Comparison of ENCODE assay signal across 9 mouse cellular contexts in genomic region chr8:77132903-77133637, GRCm38 (mm10).
DNase-seq lines count a peak whose midpoint lies in the region; ATAC-seq and TF ChIP-seq lines count a peak whose summit lies in the region.
"Had no signal": no experiment of that assay in that cellular context is flagged by ENCODE, and none has a peak within 500 bp of the region (broad histone marks: within the 10 kb centered on the region; RNA-seq: fewer than 3 reads in every experiment).

No protein-coding gene starts in this region.

- peaks cover 8% of the 10 kb centered on the region; the same call in 1 of the 2 replicates for H3K9me3 ChIP-seq in limb, embryonic 13.5 days
- 0 out of 2 replicates have a peak, but pooled peaks cover 5% of the 10 kb centered on the region for H3K9me3 ChIP-seq in midbrain, embryonic 14.5 days (ENCODE audit: control insufficient read depth, low read length)

- peak overlapping the region; percentile 19 for H3K4me2 ChIP-seq in limb, embryonic 13.5 days (replicated peaks)
- H3K4me2 ChIP-seq in midbrain, embryonic 14.5 days (ENCODE audit: low read length) = no peak overlapping the region
- H3K4me2 ChIP-seq: neural tube, embryonic 13.5 days had no signal

- H3K79me2 ChIP-seq in C2C12 (ENCODE audit: control insufficient read depth, insufficient read depth) = no peaks in the 10 kb centered on the region

- no peaks in the 10 kb centered on the region for H3K27me3 ChIP-seq in C2C12 (ENCODE audit: control insufficient read depth, insufficient read depth, insufficient read length)
- H3K27me3 ChIP-seq in limb, embryonic 13.5 days = no peaks in the 10 kb centered on the region
- no peaks in the 10 kb centered on the region for H3K27me3 ChIP-seq in midbrain, embryonic 14.5 days (ENCODE audit: control insufficient read depth, insufficient read depth, low read length)
- H3K27me3 ChIP-seq: neural tube, embryonic 13.5 days had no signal

- peaks cover 9% of the 10 kb centered on the region for H3K4me1 ChIP-seq in limb, embryonic 13.5 days
- no peaks in the 10 kb centered on the region for H3K4me1 ChIP-seq in midbrain, embryonic 14.5 days (ENCODE audit: control insufficient read depth, insufficient read depth, low read length)
- H3K4me1 ChIP-seq: neural tube, embryonic 13.5 days had no signal

- H3K4me3 ChIP-seq in C2C12 (ENCODE audit: insufficient read depth, poor library complexity, severe bottlenecking) = no peak overlapping the region
- H3K4me3 ChIP-seq in limb, embryonic 13.5 days = no peak overlapping the region
- no peak overlapping the region for H3K4me3 ChIP-seq in midbrain, embryonic 14.5 days (replicated peaks; ENCODE audit: low read depth, low read length)
- H3K4me3 ChIP-seq: neural tube, embryonic 13.5 days had no signal

- no peaks in the 10 kb centered on the region for H3K79me3 ChIP-seq in C2C12 (ENCODE audit: low read depth)

- TF ChIP-seq CTCF in C2C12 (IDR thresholded peaks at IDR 0.05; ENCODE audit: control insufficient read depth, insufficient read depth, insufficient read length) = no peak

- no peak overlapping the region for H3ac ChIP-seq in C2C12 (ENCODE audit: control insufficient read depth, insufficient read length, low read depth)

- no peak overlapping the region for H3K27ac ChIP-seq in limb, embryonic 13.5 days
- no peak overlapping the region for H3K27ac ChIP-seq in midbrain, embryonic 14.5 days (replicated peaks; ENCODE audit: low read depth, low read length)
- H3K27ac ChIP-seq: neural tube, embryonic 13.5 days had no signal

- peak; percentile 54 for DNase-seq in adipocyte (ENCODE audit: low spot score)
- DNase-seq in fat pad, adult 2 months (ENCODE audit: extremely low read depth, low read depth, low spot score) = peak; percentile 62
- peak; percentile 14 for DNase-seq in midbrain, embryonic 14.5 days
- DNase-seq in thymus, postnatal 0 days (ENCODE audit: low spot score) = no peak

- H3K36me3 ChIP-seq in C2C12 (ENCODE audit: control insufficient read depth, insufficient read depth) = no peaks in the 10 kb centered on the region
- no peaks in the 10 kb centered on the region for H3K36me3 ChIP-seq in limb, embryonic 13.5 days
- H3K36me3 ChIP-seq in midbrain, embryonic 14.5 days (ENCODE audit: control insufficient read depth, insufficient read depth, low read length) = no peaks in the 10 kb centered on the region
- H3K36me3 ChIP-seq: neural tube, embryonic 13.5 days had no signal

- WGBS in limb, embryonic 13.5 days = 29% methylated on average over 11 of the region's 11 CpGs
- whole genome bisulfite sequencing in midbrain, embryonic 14.5 days = 35% methylated on average over 11 of the region's 11 CpGs

- H3K9ac ChIP-seq in limb, embryonic 13.5 days = no peak overlapping the region
- no peak overlapping the region for H3K9ac ChIP-seq in midbrain, embryonic 14.5 days (replicated peaks; ENCODE audit: low read length)
- H3K9ac ChIP-seq: neural tube, embryonic 13.5 days had no signal

- peak; percentile 39 to 61 for ATAC-seq in hematopoietic stem cell, adult 5-6 weeks (replicated peaks in 1 of 2; ENCODE audit: insufficient read depth in 1 of 2, low FRiP score in 2 of 2, low TSS enrichment in 1 of 2, low read depth in 1 of 2, poor library complexity in 2 of 2, severe bottlenecking in 2 of 2)
- no peak for ATAC-seq in limb, embryonic 13.5 days (ENCODE audit: low FRiP score, low read depth)
- ATAC-seq in midbrain, embryonic 14.5 days (ENCODE audit: low FRiP score, low TSS enrichment) = no peak
- no peak for ATAC-seq in monocyte, adult 5-6 weeks (replicated peaks; ENCODE audit: insufficient number of reproducible peaks, low FRiP score, low TSS enrichment, poor library complexity, severe bottlenecking)

TF ChIP-seq in C2C12, 6 proteins besides CTCF, POLR2A, EP300 and RAD21:
- TF ChIP-seq MYOG (IDR thresholded peaks at IDR 0.05; ENCODE audit: control insufficient read depth, extremely low read depth, insufficient read length) = no peak
- TF ChIP-seq USF1 (IDR thresholded peaks at IDR 0.05; ENCODE audit: low read depth) = peak; percentile 88
- peak; percentile 25 for TF ChIP-seq MAX (IDR thresholded peaks at IDR 0.05)
- TF ChIP-seq MYOD1 (IDR thresholded peaks at IDR 0.05; ENCODE audit: control insufficient read depth, insufficient read length, low read depth) = no peak
- no peak for TF ChIP-seq CEBPB (IDR thresholded peaks at IDR 0.05; ENCODE audit: low read depth)
- no peak for TF ChIP-seq FOSL1 (IDR thresholded peaks at IDR 0.05; ENCODE audit: insufficient read depth, low read length, poor library complexity, severe bottlenecking)
TF ChIP-seq in C2C12: peak in this region for 2.

Comparison
In these comparisons a context has a peak if more than half of its experiments do, and no peak if none do; other contexts are left out.
1. ATAC-seq: peak in hematopoietic stem cell, adult 5-6 weeks (2 of 2); none in limb, embryonic 13.5 days (single experiment), midbrain, embryonic 14.5 days (single experiment) and monocyte, adult 5-6 weeks (single experiment).